Mouse (Mus musculus) mouse trophoblast stem cell (cell line): Measurements from ENCODE around the gene Amhr2.

Source experiments
- in situ Hi-C, 2 experiments: fragments of 300-500 bp; cut with MseI, MboI; formaldehyde crosslinking; loops; 2 replicates in 1 of 2; 3 replicates in 1 of 2; pipeline ENCODE4 v1.15.1; 2025

Amhr2 gene

GRCm38 (mm10) chr15:102470605-102471294 lies 25.6 kb downstream of the Amhr2 start:
- in situ Hi-C loops, result no loop called here

- in situ Hi-C loops, result no loop called here
Measured at GRCm38 (mm10) chr15:102471295-102471645, 26.1 kb downstream of the Amhr2 start.

GRCm38 (mm10) chr15:102471727-102472126 lies 26.6 kb downstream of the Amhr2 start:
- in situ Hi-C loops, result no loop called here

- in situ Hi-C loops, result no loop called here
Measured at GRCm38 (mm10) chr15:102473246-102473645, 28.1 kb downstream of the Amhr2 start.

GRCm38 (mm10) chr15:102474520-102474919 lies 29.4 kb downstream of the Amhr2 start:
- in situ Hi-C loops, result no loop called here

- in situ Hi-C loops, result no loop called here
Measured at GRCm38 (mm10) chr15:102483136-102483535, 38.0 kb downstream of the Amhr2 start.

- in situ Hi-C loops, result no loop called here
Measured at GRCm38 (mm10) chr15:102485853-102486252, 40.7 kb downstream of the Amhr2 start.

- in situ Hi-C loops, result no loop called here
Measured at GRCm38 (mm10) chr15:102487664-102488063, 42.5 kb downstream of the Amhr2 start.

- in situ Hi-C loops, result no loop called here
Measured at GRCm38 (mm10) chr15:102498322-102498721, 53.2 kb downstream of the Amhr2 start.

- in situ Hi-C loops, result no loop called here
Measured at GRCm38 (mm10) chr15:102499370-102499769, 54.2 kb downstream of the Amhr2 start.

- in situ Hi-C loops, result no loop called here
Measured at GRCm38 (mm10) chr15:102499851-102500250, 54.7 kb downstream of the Amhr2 start.

- in situ Hi-C loops, result no loop called here
Measured at GRCm38 (mm10) chr15:102500479-102500878, 55.3 kb downstream of the Amhr2 start.

GRCm38 (mm10) chr15:102501084-102501814 lies 56.1 kb downstream of the Amhr2 start:
- in situ Hi-C loops, result no loop called here

- in situ Hi-C loops, result no loop called here
Measured at GRCm38 (mm10) chr15:102502254-102502840, 57.2 kb downstream of the Amhr2 start.

- in situ Hi-C loops, result no loop called here
Measured at GRCm38 (mm10) chr15:102503447-102503846, 58.3 kb downstream of the Amhr2 start, which contains the start of gene Gm10337. Gene Gm10337 (plus strand): TSS chr15:102503722.
